Comparison of ENCODE assay signal across 1 mouse cellular context in the genomic region with DNA sequence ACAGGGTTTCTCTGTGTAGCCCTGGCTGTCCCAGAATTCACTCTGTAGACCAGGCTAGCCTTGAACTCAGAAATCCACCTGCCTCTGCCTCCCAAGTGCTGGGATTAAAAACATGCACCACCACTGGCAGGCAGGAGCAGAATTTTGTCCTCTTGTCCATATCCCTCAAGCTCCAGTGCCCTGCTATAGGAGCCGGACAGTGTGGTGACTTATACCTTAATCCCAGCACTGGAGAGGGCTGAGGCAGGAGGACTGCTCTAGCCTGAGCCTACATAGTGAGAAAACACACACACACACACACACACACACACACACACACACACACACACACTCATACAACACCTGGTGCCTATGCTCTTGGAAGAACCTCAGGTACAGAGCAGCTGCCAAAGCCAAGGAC. TPM values are rescaled to one million over a fixed set of nuclear protein-coding genes. Genes with fewer than 3 reads are reported as not detected.
"Had no signal": no experiment of that assay in that cellular context is flagged by ENCODE, and none has a peak within 500 bp of the region (broad histone marks: within the 10 kb centered on the region; RNA-seq: fewer than 3 reads in every experiment).

No protein-coding gene starts in this region.

RNA-seq across cellular contexts. Expression of gene Ttc25, which starts 37.0 kb away (rescaled TPM):
- total RNA-seq: monocyte, adult 5-6 weeks had no signal
